Mouse (Mus musculus) lung, postnatal 25 days (tissue): ENCODE measurements around the gene Col18a1.
A peak's percentile ranks its signal among the peaks of the same experiment; 100 is the strongest.
"Not testable (repeated sequence)": the region's sequence is repeated elsewhere in the genome, so short reads cannot be mapped to it uniquely, and the experiment has no call there.

Experiments
- DNase-seq: peaks from one replicate; pipeline ENCODE4 v3.0.0; 2022; ENCODE audit warnings: low spot score

Gene Col18a1

DNA sequence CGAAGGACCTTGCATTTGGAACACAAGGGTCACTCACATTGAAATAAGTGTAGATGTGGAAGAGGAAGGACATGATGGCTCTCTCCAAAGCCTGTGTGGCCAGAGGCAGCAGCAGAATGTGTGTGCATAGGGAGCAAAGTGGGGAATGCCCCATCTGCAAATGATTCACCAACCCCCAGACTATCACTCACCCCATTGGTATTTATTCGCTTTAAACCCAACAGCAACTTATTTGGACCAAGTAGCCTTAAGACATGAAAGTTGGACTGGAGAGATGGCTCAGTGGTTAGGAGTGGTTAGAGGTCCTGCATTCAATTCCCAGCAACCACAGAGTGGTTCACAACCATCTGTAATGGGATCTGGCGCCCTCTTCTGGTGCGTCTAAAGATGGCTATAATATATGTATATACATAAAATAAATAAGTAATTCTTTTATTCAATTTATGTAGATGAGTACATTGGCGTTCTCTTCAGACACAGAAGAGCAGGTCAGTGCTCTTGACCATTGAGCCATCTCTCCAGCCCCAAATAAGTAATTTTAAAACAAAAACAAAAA lies 31.0 kb downstream of the Col18a1 start:
- no peak for DNase-seq

DNA sequence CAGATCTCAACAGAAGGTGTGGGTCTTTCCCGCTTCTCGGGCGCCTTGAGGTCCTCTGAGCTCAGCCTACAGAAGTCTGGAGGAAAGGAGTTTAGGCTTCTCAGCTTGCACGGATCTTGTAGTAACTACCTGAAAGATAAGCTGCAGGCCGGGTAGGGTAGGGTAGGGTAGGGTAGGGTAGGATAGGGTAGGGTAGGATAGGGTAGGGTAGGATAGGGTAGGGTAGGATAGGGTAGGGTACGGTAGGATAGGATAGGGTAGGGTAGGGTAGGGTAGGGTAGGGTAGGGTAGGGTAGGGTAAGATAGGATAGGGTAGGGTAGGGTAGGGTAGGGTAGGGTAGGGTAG lies 31.6 kb downstream of the Col18a1 start:
- DNase-seq, result not testable (repeated sequence)

DNA sequence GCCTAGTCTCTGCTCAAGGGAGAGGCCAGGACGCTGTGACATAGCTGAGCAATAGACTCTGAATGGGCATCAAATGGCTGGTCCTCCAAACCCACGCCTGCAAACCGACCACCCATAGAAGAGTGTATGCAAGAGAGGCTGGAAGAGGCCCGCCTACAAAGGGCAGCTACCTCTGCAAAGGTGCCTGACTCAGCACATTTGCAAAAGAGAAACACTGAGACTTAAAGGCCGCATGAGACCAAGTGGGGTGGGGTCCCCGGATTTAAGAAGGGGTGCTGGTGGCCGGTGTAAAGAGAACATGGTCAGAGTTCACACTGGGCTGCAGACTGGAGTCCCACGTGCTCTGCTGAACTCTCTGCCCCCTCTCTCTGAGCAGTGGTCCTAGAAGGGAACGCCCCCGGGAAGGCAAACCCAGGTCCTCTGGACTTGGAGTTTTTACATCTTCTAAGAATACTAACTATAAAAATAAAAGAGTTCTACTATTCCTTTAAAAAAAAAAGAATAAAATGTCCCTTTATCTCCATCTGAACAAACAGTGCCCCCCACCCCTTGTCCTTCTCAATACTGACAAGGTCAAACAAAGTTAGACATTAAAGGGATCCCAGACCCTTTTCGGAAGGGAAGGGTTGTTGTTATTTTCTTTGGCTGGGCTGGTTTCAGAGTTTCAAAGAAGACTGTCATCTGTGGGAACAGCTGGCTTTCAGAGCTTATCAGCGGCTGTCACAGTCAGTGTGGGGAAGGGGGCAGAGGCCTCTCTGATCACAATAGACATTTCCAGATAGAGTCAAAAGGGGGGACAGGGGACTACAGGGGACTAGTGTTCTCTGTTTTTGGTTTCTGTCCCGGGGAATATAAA lies 32.2 kb downstream of the Col18a1 start:
- no peak for DNase-seq

DNA sequence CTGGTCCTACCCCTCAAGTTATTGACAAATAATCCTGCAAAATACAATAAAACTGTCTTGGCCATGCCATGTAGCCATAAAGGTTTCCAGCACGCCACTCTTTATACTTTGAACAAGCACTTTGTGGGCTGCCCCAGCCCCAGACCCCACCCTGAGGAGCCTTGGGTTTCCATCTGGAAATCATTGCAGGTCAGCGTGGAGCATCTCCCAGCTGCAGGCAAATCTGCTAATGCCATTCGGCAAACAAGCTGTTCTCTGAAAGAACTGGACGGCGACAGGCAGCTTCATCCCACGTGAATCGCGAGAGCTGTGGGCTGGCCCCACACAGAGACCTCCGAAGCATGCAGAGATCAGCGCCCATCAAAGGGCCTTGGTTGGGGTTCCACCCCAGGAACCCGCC lies 34.2 kb downstream of the Col18a1 start:
- no peak for DNase-seq

DNA sequence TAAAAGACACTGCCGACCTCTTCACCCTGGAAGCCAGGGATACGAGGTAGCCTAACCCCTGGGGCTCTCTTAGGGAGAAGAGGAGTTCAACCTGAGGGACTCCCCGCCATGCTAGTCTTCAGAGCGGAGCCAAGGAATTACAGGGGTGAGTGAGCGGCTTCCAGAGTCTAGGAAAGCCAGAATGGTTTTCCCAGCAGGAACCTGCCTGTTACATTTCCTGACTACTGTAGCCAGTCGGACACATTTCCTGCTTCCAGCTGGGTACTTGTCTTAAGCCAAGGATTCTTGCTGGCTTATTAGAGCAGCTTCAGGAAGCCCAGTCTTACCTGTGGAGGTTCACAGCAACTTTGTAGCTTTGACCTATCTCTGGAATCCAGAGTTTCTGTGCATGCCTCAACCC lies 34.8 kb downstream of the Col18a1 start:
- DNase-seq, result no peak

DNA sequence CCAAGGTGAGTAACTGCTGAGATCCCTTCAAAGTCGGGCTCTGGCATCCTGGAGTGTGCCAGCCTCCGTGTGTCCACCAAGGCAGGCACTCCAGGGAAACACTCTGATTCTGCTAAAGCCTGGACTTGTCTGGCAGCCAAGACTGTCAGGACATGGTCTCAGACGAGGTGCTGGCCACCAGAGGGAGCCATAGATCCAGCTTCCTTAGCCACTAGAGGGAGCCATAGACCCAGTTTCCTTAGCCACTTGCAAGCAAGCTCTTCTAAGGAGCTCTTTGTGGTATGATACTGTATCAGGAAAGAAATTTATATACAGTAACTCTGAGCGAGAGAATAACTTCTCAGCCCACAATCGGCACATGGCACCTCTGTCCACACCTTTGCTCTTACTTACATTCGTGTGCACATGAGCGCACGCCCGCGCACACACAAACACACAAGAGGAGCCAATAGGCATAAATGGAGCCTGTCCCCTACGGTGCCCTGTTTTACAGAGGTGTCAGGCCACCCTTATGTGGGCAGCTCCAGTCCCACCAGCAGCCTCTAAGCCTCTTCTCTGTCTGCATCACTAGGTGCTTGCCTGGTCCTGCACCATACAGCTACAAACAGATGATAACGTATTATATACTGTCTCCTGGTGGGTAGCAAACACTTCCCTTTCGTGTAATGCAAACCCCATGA lies 35.6 kb downstream of the Col18a1 start:
- peak; percentile 91 for DNase-seq

DNA sequence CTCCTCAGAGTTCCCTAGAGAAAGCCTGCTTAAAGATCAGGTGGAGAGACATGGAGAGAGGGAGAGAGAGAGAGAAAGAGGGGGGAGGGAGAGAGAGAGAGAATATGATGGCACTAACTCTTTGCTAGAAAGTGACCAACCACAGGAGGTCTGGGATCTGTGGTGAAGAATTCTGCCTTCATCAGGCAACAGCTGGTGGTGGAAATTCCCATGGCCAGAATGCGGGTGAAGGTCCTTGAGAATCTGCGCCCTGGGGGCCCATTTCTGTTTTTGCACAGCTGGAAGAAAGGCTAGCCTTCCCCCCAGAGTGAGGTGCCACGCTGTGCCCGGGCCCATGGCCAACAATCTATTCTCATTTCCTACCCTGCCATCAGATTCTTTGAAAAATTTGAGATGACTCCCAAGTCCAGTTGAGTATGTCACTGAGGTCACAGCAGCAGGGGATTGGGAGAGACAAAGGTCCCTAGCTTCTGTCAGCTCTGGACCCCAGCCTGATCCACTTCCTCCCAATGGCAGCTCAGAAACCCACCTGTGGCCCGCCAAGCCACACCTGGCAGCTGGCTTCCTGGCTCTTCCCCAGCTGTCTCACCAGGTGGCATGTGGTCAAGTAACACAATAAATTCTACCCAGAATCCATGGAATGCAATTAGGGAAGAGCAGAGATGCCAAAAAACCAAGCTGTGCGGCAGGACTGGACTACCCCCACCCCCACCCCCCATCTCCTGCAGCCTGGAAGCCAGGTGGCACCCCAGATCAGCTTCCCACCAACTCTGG lies 36.5 kb downstream of the Col18a1 start:
- no peak for DNase-seq

DNA sequence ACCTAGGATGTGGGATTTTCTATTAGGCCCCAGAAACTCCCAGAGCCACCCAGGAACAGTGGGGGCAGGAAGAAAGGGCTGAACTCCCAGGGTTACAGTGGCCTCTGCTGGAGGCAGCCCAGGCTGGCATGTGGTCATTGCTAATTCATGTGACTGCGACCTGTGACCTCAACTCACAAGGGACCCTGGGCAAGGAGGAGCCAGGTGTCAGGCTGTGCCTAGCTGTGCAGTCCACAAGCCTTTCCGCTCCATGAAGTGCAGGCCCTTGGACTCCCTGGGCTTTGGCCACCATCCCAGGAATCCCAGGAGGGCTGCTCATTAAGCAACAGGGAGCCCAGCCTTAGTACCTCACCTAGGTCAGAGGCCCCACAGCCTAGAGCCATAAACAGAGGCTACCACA lies 38.4 kb downstream of the Col18a1 start:
- no peak for DNase-seq

DNA sequence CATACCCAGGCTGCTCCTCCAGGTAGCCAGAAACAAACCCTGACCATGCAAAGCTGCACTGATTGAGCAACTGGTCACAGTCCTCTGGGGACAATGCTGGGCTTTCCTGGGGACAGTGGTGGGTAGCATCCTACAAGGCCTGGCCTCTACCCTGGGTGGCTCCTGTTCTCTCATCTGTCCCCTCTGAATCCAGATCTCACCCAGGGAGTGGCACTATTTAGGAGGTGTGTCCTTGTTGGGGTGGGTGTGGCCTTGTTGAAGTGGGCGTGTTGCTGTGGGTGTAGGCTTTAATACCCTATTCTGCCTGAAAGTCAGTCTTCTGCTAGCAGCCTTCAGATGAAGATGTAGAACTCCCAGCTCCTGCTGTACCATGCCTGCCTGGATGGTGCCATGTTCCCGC lies 39.8 kb downstream of the Col18a1 start:
- DNase-seq, result no peak

DNA sequence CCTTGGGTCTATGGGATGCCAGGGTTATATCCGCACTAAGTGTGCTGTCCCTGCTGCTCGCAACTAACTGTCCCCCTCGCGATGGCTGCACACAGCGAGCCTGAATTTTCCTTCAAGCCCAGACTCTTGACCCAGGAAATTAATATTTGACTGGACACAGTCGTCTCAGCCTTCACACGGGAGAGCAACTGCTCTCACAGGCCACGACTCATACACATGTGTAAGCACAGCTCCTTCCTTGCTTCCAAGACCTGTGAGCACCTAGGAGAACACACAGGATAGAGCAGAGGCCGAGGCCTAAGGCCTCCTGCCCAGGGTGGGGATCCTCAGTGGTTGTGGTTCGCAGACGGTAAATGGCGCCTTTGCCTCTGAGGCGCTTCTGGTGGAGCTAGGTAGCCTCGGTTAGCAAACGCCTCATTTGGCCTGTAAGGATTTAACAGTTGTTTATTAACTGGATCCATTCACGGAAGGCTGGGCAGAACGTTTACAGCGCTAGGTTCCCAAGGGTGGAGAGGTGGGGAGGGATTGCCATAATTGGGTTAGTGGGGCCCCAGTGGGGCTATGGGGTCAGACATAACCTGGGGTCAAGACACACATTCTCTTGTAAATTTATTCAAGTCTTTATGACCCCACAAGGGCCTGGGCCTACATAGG lies 41.1 kb downstream of the Col18a1 start:
- DNase-seq, result no peak

DNA sequence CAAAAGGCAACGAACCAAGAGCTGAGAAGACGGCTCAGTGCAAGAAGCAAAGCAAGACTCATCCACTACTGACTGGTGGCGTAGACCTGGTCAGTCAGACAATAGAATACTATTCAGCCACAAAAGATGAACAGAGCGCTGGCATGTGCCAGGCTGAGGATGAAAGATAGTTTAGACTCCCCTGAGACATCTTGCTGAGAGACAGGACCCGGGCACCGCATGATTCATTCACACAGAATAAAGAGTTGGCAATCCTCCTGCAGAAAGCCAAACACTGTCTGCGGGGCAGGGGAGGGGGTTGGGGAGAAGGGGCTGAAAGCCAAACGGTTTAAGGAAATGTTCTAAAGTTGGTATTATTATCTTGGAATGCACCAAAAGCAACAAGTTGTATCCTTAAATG lies 42.4 kb downstream of the Col18a1 start:
- DNase-seq, result no peak

DNA sequence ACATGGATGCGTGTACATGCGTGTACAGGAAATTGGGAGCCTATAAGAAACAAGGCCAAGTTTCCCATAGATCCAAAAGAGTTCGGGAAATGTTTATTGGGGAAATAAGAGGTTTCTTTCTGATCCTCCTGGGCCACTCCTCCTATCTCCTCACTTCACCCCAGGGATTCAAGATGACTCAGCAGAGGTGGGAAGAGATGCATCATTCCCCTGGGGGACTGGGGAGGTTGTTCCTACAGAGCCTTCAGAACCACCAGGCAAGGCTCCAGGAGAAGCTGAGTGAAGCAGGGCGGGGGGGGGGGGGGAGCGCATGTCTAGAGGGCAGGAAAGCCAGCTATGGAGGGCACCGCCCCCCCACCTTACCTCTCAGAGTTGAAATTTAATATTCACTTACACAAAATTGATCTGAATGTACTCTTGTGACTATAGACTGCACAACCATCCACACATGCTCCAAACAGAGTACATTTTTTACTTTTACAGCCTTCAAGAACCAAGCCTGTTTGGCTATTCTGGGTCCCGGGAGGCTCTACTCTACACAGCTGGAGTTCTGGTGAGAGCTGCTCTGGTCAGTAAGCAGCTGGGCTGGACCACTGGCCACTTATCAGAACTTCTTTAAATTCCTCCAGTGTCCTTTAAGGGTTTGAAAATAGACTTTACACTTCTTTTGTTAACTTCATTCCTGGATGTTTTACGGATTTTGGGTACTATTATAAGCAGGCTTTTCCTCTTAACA lies 44.9 kb downstream of the Col18a1 start:
- DNase-seq, result no peak

DNA sequence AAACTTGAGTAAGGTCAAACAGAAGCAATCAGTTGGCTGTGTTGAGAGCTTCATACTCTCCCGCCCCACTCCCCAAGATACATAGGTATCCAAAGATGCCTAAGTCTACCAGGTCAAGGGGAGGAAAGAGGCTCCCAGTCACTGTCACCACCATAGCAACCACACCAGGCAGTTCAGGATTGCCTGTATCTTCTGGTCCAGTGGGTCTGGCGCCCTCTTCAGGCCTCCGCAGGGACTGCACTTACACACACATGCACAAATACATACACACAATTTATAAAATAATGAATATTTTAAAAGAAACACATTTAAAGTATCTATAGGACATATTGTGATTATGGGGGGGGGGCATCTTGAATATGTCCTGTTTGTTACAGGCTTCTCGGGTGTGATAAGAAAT lies 45.8 kb downstream of the Col18a1 start:
- no peak for DNase-seq

DNA sequence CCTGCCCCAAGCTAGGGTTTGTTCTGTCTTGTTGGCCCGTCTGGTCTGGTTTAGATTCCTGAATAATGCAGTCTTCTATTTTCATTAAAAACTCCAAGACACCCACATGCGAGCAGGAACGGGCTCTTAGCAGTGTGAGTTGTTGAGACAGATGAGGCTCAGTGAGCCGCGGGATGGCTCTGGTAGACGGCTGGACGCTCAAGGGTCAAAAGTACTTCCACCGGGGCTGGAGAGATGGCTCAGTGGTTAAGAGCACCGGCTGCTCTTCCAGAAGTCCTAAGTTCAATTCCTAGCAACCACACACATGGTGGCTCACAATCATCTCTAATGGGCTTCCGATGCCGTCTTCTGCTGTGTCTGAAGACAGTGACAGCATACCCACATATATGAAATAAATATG lies 46.9 kb downstream of the Col18a1 start:
- DNase-seq, result no peak

DNA sequence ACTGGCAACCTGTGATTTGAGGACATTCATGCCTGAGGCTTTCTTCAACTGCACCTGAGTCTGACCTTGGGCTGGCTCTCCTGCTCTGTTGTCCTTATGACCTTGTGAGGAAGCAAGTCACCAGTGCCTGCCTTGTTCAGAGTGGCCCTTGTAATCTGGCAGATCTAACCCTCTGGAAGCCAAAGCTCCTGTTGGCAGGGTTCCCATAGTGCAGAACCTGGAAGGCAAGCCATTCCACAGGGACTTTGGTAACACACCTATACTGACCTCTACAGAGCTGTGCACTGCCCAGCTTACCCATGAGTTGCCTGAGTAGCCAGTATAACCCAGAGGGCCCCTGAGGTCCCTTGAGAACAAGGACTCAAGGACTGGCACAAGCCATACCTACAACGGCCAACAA lies 48.0 kb downstream of the Col18a1 start:
- peak; percentile 21 for DNase-seq

DNA sequence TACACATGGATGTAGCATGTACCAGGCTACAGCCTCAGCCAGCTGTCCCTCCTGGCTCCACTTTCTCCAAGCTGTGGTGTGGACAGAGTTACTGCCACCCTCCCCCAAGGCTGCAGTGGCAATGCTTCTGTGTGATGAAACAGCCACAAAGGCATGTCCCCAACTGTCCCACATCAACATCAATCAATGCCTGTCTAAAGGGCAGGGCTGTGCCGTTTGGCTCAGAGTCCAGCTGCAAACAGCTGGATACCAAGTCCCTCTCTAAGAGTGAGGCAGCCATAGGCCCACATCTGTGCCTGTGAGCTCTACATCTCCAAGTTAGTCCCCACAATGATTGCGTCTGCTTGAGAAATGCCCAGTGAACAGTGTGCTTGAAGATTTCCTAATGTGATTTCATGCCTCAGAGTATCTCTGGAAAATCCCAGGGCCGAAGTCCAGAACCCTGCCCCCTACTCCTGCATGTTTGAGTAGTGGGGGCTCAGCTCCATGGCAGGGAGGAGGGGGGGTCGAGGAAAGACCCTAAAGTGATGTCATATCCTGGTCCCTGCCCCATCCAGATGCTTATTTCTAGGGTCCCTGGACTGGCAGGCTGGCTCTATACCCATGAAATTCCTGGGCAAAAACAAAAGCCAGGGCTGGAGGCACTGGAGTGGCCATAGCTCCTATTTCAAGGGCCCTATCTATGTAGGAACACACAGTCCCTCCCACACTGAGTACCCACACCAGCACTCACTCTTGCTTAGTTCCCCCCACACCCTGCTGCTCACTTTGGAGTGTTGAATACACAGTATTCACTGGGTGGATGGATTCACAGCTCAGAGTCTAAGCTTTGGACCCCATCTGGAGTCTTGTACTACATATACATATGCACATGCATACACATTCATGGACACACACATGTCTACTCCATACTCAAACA lies 49.6 kb downstream of the Col18a1 start:
- DNase-seq, result peak; percentile 16

DNA sequence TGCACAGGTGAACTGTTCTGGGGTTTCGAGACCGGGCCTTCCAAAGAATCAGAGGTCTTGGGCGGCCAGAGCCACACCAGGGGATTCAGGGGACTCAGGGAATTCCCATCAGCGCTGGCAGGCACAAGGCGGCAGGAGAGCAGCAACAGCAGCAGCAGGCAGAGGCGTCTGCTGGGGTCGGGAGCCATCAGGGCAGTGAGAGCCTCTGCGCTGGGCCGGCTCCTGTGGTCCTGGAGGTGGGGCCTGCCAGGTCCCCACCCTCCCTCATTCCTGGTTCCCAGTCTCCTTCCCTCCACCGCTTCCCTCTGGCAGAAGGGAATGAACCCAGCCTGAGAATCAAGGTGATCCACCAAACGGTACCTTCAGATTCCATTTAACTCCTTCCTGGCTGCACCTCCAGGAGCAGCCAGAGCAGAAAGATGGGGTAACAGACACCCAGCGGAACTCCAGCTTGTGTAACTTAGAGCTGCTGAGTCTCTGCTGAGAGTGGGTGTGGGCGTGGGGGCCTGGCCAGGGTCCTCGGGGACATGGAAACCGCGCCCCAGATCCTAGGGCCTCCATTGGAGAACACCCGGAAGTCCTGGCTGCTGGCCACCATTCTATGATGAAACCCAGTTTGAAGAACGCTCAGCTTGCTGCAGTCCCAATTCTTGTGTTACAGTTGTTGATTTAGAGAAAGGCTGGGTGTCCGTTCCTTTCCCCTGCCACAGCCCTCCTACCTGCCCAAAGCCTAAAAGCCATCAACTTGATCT lies 52.7 kb downstream of the Col18a1 start:
- peak; percentile 74 for DNase-seq

DNA sequence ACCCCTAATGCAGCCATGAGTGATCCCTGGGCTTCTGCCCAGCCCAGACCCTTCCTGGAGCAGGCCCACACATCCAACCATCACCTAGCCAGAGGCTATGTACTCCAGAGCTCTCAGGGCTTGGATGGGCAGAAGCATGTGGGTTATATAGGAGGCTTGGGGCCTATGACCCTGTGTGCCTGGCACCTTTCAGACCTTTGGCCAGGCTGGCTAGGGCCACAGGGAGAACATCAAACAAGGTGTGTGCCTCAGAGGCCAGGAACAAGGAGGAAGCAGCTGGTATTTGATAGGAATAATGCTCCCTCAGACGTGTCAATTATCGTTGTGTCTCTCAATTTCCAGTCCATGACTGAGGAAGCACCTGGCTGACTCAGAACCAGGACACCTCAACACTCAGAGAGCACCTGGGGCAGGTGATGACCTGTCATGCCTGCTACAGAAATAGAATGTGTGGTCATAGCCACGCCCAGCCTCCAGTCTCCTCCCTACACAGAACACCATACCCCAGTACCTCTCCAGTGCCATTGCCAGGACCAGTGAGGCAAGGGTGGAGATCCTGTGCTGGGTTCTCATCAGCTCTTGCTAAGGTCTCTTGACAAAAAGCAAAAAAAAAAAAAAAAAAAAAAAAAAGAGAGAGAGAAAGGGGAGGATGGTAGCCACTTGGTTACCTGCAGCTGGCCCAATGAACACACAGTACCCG lies 54.6 kb downstream of the Col18a1 start:
- no peak for DNase-seq

DNA sequence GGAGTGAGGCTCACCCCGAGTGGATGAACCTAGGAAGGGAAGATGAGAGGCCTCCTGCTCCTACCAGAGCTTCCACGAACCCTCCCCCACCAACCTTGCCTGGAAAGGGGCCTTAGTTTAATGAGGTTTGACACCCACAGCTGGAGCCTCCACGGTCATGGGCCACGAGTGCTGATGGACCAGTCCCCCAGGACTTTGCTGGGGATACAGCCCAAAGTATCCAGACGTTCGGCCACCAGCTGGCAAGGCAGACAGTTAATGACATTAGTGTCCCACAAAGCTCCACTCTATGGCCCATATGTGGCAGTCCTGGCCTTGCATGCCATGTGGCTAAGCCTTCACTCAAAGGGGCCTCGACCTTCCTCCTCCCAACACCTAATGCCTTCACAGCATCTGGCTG lies 55.5 kb downstream of the Col18a1 start:
- DNase-seq, result no peak
